Mouse (Mus musculus): ENCODE measurements around the gene Olfr160.

- TF ChIP-seq CTCF (IDR thresholded peaks at IDR 0.05; ENCODE audit: low read depth) = no peak
- no peak for TF ChIP-seq EP300 (IDR thresholded peaks at IDR 0.05; ENCODE audit: low read depth)
Measured at GRCm38 (mm10) chr9:37670261-37670660, 45.8 kb downstream of the Olfr160 start.
